Mouse (Mus musculus) midbrain, embryonic 14.5 days (tissue): Measurements from ENCODE around the gene Igsf21. TPM values are rescaled to one million over a fixed set of nuclear protein-coding genes. Genes with fewer than 3 reads are reported as not detected.

Experiments used
- ATAC-seq: fragments of 200-750 bp; cut with Nextera tagmentation; 2 replicates; pipeline ENCODE4 v1.8.0; 2017; ENCODE audit warnings: moderate number of reproducible peaks, moderate library complexity; ENCODE audit not compliant: low FRiP score, low TSS enrichment
- DNase-seq: peaks from one replicate; pipeline ENCODE4 v3.0.0-alpha.2; 2015
- H3K27ac ChIP-seq: fragments of 300-500 bp; sonication (generic); replicated peaks from 2 replicates; pipeline ENCODE4 v1.5.1; 2014; ENCODE audit warnings: mild to moderate bottlenecking, low read depth, low read length, moderate library complexity
- H3K27me3 ChIP-seq: fragments of 300-500 bp; sonication (generic); 2 replicates; pipeline ENCODE4 v1.6.1; 2014; ENCODE audit warnings: low read length, control low read depth, mixed read lengths; ENCODE audit not compliant: control insufficient read depth, insufficient read depth
- H3K36me3 ChIP-seq: fragments of 300-500 bp; sonication (generic); 2 replicates; pipeline ENCODE4 v1.6.1; 2014; ENCODE audit warnings: low read length, control low read depth; ENCODE audit not compliant: control insufficient read depth, insufficient read depth
- H3K4me1 ChIP-seq: fragments of 300-500 bp; sonication (generic); 2 replicates; pipeline ENCODE4 v1.6.1; 2014; ENCODE audit warnings: mild to moderate bottlenecking, antibody characterized with exemption, low read length, control low read depth; ENCODE audit not compliant: control insufficient read depth, insufficient read depth
- H3K4me2 ChIP-seq: fragments of 300-500 bp; sonication (generic); 2 replicates; pipeline ENCODE4 v1.6.1; 2014; ENCODE audit warnings: mild to moderate bottlenecking, low read length, moderate library complexity
- H3K4me3 ChIP-seq: fragments of 300-500 bp; sonication (generic); replicated peaks from 2 replicates; pipeline ENCODE4 v1.5.1; 2014; ENCODE audit warnings: low read depth, low read length
- H3K9ac ChIP-seq: fragments of 300-500 bp; sonication (generic); replicated peaks from 2 replicates; pipeline ENCODE4 v1.6.1; 2014; ENCODE audit warnings: mild to moderate bottlenecking, low read length, moderate library complexity
- H3K9me3 ChIP-seq: fragments of 300-500 bp; sonication (generic); 2 replicates; pipeline ENCODE4 v1.6.1; 2016; ENCODE audit warnings: low read length, control low read depth, mixed read lengths; ENCODE audit not compliant: control insufficient read depth
- WGBS: fragments of 180-500 bp; shearing (Covaris S2); extraction: QIAGEN DNeasy Blood & Tissue Kit; methylation state at CpG from one replicate; pipeline ENCODE4 v1.1.7; 2014; 5-methylcytosine and 5-hydroxymethylcytosine counted together
- polyA plus RNA-seq: library from polyadenylated mRNA; unstranded; fragments of >200 nt; fragmentation: Nextera tagmentation; extraction: Ambion mirVana; gene quantifications from 2 replicates; pipeline ENCODE4 v1.2.1, GENCODE M21; 2014

Igsf21 gene
- polyA plus RNA-seq, 1 experiment from 2014 or later = 64.9 TPM

- DNase-seq (peak; percentile 48), ATAC-seq (no peak)
- Histone ChIP-seq H3K27me3 (no peaks in the 10 kb centered on the region), H3K27ac (no peak overlapping the region), H3K9me3 (no peaks in the 10 kb centered on the region), H3K9ac (no peak overlapping the region), H3K4me1 (peaks cover 9% of the 10 kb centered on the region), H3K4me2 (no peak overlapping the region), H3K4me3 (no peak overlapping the region), H3K36me3 (no peaks in the 10 kb centered on the region)
- WGBS = 83% methylated on average over 18 of the region's 18 CpGs
Observed at GRCm38 (mm10) chr4:140113690-140114475, 132.7 kb downstream of the Igsf21 start.

- peak overlapping the region; percentile 41 for H3K4me2 ChIP-seq
- H3K4me3 ChIP-seq = no peak overlapping the region
- 38% methylated on average over 6 of the region's 6 CpGs for whole genome bisulfite sequencing
Observed at GRCm38 (mm10) chr4:140109626-140109948, 137.0 kb downstream of the Igsf21 start.

GRCm38 (mm10) chr4:140108871-140109625 lies 137.5 kb downstream of the Igsf21 start:
- Histone ChIP-seq H3K4me2 (peak overlapping the region; percentile 41), H3K4me3 (peak overlapping the region; percentile 11), H3K9ac (peak overlapping the region; percentile 30), H3K9me3 (no peaks in the 10 kb centered on the region), H3K4me1 (peaks cover 33% of the 10 kb centered on the region), H3K27me3 (no peaks in the 10 kb centered on the region), H3K27ac (peak overlapping the region; percentile 71), H3K36me3 (no peaks in the 10 kb centered on the region)
- 1% methylated on average over 32 of the region's 32 CpGs for WGBS
- DNase-seq (peak; percentile 77), ATAC-seq (no peak)

More at GRCm38 (mm10) chr4:140109626-140109948, 137.0 kb downstream of the Igsf21 start:
- H3K9ac ChIP-seq = no peak overlapping the region
- no peaks in the 10 kb centered on the region for H3K27me3 ChIP-seq
- DNase-seq (no peak), ATAC-seq (no peak)
- no peaks in the 10 kb centered on the region for H3K36me3 ChIP-seq
- H3K4me1 ChIP-seq = peaks cover 28% of the 10 kb centered on the region
- H3K9me3 ChIP-seq = no peaks in the 10 kb centered on the region
- peak overlapping the region; percentile 71 for H3K27ac ChIP-seq

GRCm38 (mm10) chr4:140107161-140107560 lies 139.4 kb downstream of the Igsf21 start:
- peaks cover 52% of the 10 kb centered on the region for H3K4me1 ChIP-seq
- WGBS = 75% methylated on average over 11 of the region's 12 CpGs
- H3K4me3 ChIP-seq = no peak overlapping the region
- no peak for DNase-seq
- no peaks in the 10 kb centered on the region for H3K9me3 ChIP-seq
- no peak overlapping the region for H3K4me2 ChIP-seq
- no peak for ATAC-seq
- no peak overlapping the region for H3K9ac ChIP-seq
- H3K36me3 ChIP-seq = no peaks in the 10 kb centered on the region
- no peaks in the 10 kb centered on the region for H3K27me3 ChIP-seq
- H3K27ac ChIP-seq = no peak overlapping the region

GRCm38 (mm10) chr4:140104795-140105194 lies 141.8 kb downstream of the Igsf21 start:
- Histone ChIP-seq H3K27me3 (no peaks in the 10 kb centered on the region), H3K36me3 (no peaks in the 10 kb centered on the region), H3K27ac (peak overlapping the region; percentile 52), H3K4me1 (peaks cover 51% of the 10 kb centered on the region), H3K4me2 (no peak overlapping the region), H3K4me3 (no peak overlapping the region), H3K9ac (no peak overlapping the region), H3K9me3 (no peaks in the 10 kb centered on the region)
- DNase-seq = peak; percentile 76
- no peak for ATAC-seq
- 5% methylated on average over 6 of the region's 6 CpGs for WGBS

- H3K27ac ChIP-seq = peak overlapping the region; percentile 76
- peak; percentile 82 for DNase-seq
- no peak overlapping the region for H3K4me3 ChIP-seq
- peak; percentile 46; the same call in 1 of the 2 replicates for ATAC-seq
- H3K4me1 ChIP-seq = peaks cover 43% of the 10 kb centered on the region
- under 1% methylated on average over 28 of the region's 28 CpGs for WGBS
- no peaks in the 10 kb centered on the region for H3K36me3 ChIP-seq
- H3K9me3 ChIP-seq = no peaks in the 10 kb centered on the region
- H3K27me3 ChIP-seq = no peaks in the 10 kb centered on the region
- peak overlapping the region; percentile 47 for H3K4me2 ChIP-seq
- 0 out of 2 replicates have a peak overlapping the region, but pooled peaks have one; percentile 23 for H3K9ac ChIP-seq
Observed at GRCm38 (mm10) chr4:140103341-140104027, 143.1 kb downstream of the Igsf21 start.

GRCm38 (mm10) chr4:140102581-140103200 lies 143.9 kb downstream of the Igsf21 start:
- ATAC-seq = no peak
- 21% methylated on average over 11 of the region's 11 CpGs for WGBS
- peaks cover 40% of the 10 kb centered on the region for H3K4me1 ChIP-seq
- H3K9ac ChIP-seq = no peak overlapping the region
- no peak for DNase-seq
- no peaks in the 10 kb centered on the region for H3K27me3 ChIP-seq
- no peak overlapping the region for H3K27ac ChIP-seq
- no peak overlapping the region for H3K4me3 ChIP-seq
- H3K4me2 ChIP-seq = 0 out of 2 replicates have a peak overlapping the region, but pooled peaks have one; percentile 4
- no peaks in the 10 kb centered on the region for H3K9me3 ChIP-seq
- no peaks in the 10 kb centered on the region for H3K36me3 ChIP-seq

GRCm38 (mm10) chr4:140101106-140101505 lies 145.5 kb downstream of the Igsf21 start:
- no peak overlapping the region for H3K4me3 ChIP-seq
- 83% methylated on average over 5 of the region's 5 CpGs for WGBS
- H3K36me3 ChIP-seq = no peaks in the 10 kb centered on the region
- H3K4me2 ChIP-seq = no peak overlapping the region
- DNase-seq = peak; percentile 77
- H3K4me1 ChIP-seq = peaks cover 38% of the 10 kb centered on the region
- H3K9me3 ChIP-seq = no peaks in the 10 kb centered on the region
- no peak overlapping the region for H3K27ac ChIP-seq
- ATAC-seq = no peak
- H3K27me3 ChIP-seq = no peaks in the 10 kb centered on the region
- no peak overlapping the region for H3K9ac ChIP-seq
